Mouse (Mus musculus) ES-Bruce4 (cell line): ENCODE results near the gene Bmp2k.

Experiments used
- CTCF ChIP-seq: IDR thresholded peaks from one replicate; pipeline ENCODE4 v1.8.1; 2011; ENCODE audit warnings: low read depth, low read length
- EP300 ChIP-seq: IDR thresholded peaks from 2 replicates; pipeline ENCODE4 v1.6.1; 2011; ENCODE audit warnings: low read depth, low read length; ENCODE audit not compliant: insufficient read depth
- POLR2A ChIP-seq: IDR thresholded peaks from one replicate; pipeline ENCODE4 v1.8.1; 2011; ENCODE audit warnings: low read length; ENCODE audit not compliant: insufficient read depth

DNA sequence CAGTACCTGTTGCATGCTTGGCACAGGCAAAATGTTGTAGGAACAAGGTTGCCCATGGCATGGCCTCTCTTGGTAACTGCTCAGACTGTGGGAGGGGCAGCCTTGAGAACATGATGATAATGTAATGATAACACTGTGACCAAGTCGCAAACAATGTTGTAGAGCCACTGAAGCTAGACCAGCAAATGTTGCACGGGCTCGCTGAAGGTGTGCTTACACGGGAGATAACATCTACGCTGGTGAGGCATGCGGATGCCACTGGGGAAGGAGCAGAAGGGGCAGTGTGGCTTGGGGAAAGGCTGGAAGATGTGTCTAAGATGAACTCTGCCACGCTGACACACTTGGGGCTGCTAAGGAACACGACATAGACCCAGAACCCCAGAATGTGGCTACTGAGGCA is 102.5 kb downstream of the Bmp2k start:
- no peak for TF ChIP-seq POLR2A
- TF ChIP-seq CTCF = no peak
- no peak for TF ChIP-seq EP300
